Mouse (Mus musculus): ENCODE results near the gene Trpv1. TPM values are rescaled to one million over a fixed set of nuclear protein-coding genes. Genes with fewer than 3 reads are reported as not detected.

Gene Trpv1
- total RNA-seq, 2 experiments from 2014 or later, result not detected

Other genes starting within 250 kb of the Trpv1 start
- 0.58 and 1.5 TPM in 2 replicates for gene P2rx1, start 235.2 kb upstream of the Trpv1 start, total RNA-seq (2015; ENCODE audit: low replicate concordance)
- gene P2rx1, start 235.2 kb upstream of the Trpv1 start, total RNA-seq (2017; ENCODE audit: low replicate concordance), result 1.5 and 3.2 TPM in 2 replicates
- gene Camkk1, start 215.3 kb upstream of the Trpv1 start, total RNA-seq (2015; ENCODE audit: low replicate concordance), result not detected in 2 replicates
- 0.77 TPM in 1 of 2 replicates, not detected in the other for gene Camkk1, start 215.3 kb upstream of the Trpv1 start, total RNA-seq (2017; ENCODE audit: low replicate concordance)
- 3.7 and 5.0 TPM in 2 replicates for gene Ncbp3, start 186.5 kb upstream of the Trpv1 start, total RNA-seq (2015; ENCODE audit: low replicate concordance)
- 7.3 and 11.2 TPM in 2 replicates for gene Ncbp3, start 186.5 kb upstream of the Trpv1 start, total RNA-seq (2017; ENCODE audit: low replicate concordance)
- gene Itgae, start 143.7 kb upstream of the Trpv1 start, total RNA-seq (2015; ENCODE audit: low replicate concordance), result not detected in 2 replicates
- 0.14 TPM in 1 of 2 replicates, not detected in the other for gene Itgae, start 143.7 kb upstream of the Trpv1 start, total RNA-seq (2017; ENCODE audit: low replicate concordance)
- gene Haspin, start 96.0 kb upstream of the Trpv1 start, total RNA-seq (2015; ENCODE audit: low replicate concordance), result 7.9 and 12.7 TPM in 2 replicates
- 13.1 and 16.7 TPM in 2 replicates for gene Haspin, start 96.0 kb upstream of the Trpv1 start, total RNA-seq (2017; ENCODE audit: low replicate concordance)
- not detected in 2 replicates for gene P2rx5, start 73.9 kb upstream of the Trpv1 start, total RNA-seq (2015; ENCODE audit: low replicate concordance)
- not detected in 2 replicates for gene P2rx5, start 73.9 kb upstream of the Trpv1 start, total RNA-seq (2017; ENCODE audit: low replicate concordance)
- 12.5 and 25.2 TPM in 2 replicates for gene Emc6, start 57.3 kb upstream of the Trpv1 start, total RNA-seq (2015; ENCODE audit: low replicate concordance)
- 3.3 and 6.0 TPM in 2 replicates for gene Emc6, start 57.3 kb upstream of the Trpv1 start, total RNA-seq (2017; ENCODE audit: low replicate concordance)
- 3.1 and 4.4 TPM in 2 replicates for gene Tax1bp3, start 57.2 kb upstream of the Trpv1 start, total RNA-seq (2015; ENCODE audit: low replicate concordance)
- 2.5 and 4.0 TPM in 2 replicates for gene Tax1bp3, start 57.2 kb upstream of the Trpv1 start, total RNA-seq (2017; ENCODE audit: low replicate concordance)
- gene Ctns, start 35.2 kb upstream of the Trpv1 start, total RNA-seq (2015; ENCODE audit: low replicate concordance), result 2.3 and 6.0 TPM in 2 replicates
- 3.5 and 6.0 TPM in 2 replicates for gene Ctns, start 35.2 kb upstream of the Trpv1 start, total RNA-seq (2017; ENCODE audit: low replicate concordance)
- gene Shpk, start 34.8 kb upstream of the Trpv1 start, total RNA-seq (2015; ENCODE audit: low replicate concordance), result 2.1 TPM in 1 of 2 replicates, not detected in the other
- gene Shpk, start 34.8 kb upstream of the Trpv1 start, total RNA-seq (2017; ENCODE audit: low replicate concordance), result 1.5 and 2.4 TPM in 2 replicates
- gene Trpv3, start 33.1 kb downstream of the Trpv1 start, total RNA-seq (2015; ENCODE audit: low replicate concordance), result not detected in 2 replicates
- not detected in 2 replicates for gene Trpv3, start 33.1 kb downstream of the Trpv1 start, total RNA-seq (2017; ENCODE audit: low replicate concordance)
- gene Aspa, start 95.3 kb downstream of the Trpv1 start, total RNA-seq (2015; ENCODE audit: low replicate concordance), result 1.3 TPM in 1 of 2 replicates, not detected in the other
- gene Aspa, start 95.3 kb downstream of the Trpv1 start, total RNA-seq (2017; ENCODE audit: low replicate concordance), result not detected in 2 replicates
- not detected in 2 replicates for gene Gm49340, start 95.4 kb downstream of the Trpv1 start, total RNA-seq (2015; ENCODE audit: low replicate concordance)
- gene Gm49340, start 95.4 kb downstream of the Trpv1 start, total RNA-seq (2017; ENCODE audit: low replicate concordance), result not detected in 2 replicates
- gene Spata22, start 95.4 kb downstream of the Trpv1 start, total RNA-seq (2015; ENCODE audit: low replicate concordance), result not detected in 2 replicates
- gene Spata22, start 95.4 kb downstream of the Trpv1 start, total RNA-seq (2017; ENCODE audit: low replicate concordance), result not detected in 2 replicates
- not detected in 2 replicates for gene Olfr20, start 116.5 kb downstream of the Trpv1 start, total RNA-seq (2015; ENCODE audit: low replicate concordance)
- not detected in 2 replicates for gene Olfr20, start 116.5 kb downstream of the Trpv1 start, total RNA-seq (2017; ENCODE audit: low replicate concordance)
- gene Olfr376, start 137.0 kb downstream of the Trpv1 start, total RNA-seq (2015; ENCODE audit: low replicate concordance), result not detected in 2 replicates
- gene Olfr376, start 137.0 kb downstream of the Trpv1 start, total RNA-seq (2017; ENCODE audit: low replicate concordance), result not detected in 2 replicates
- not detected in 2 replicates for gene Olfr1, start 165.3 kb downstream of the Trpv1 start, total RNA-seq (2015; ENCODE audit: low replicate concordance)
- gene Olfr1, start 165.3 kb downstream of the Trpv1 start, total RNA-seq (2017; ENCODE audit: low replicate concordance), result not detected in 2 replicates
- gene Olfr378, start 194.2 kb downstream of the Trpv1 start, total RNA-seq (2015; ENCODE audit: low replicate concordance), result not detected in 2 replicates
- gene Olfr378, start 194.2 kb downstream of the Trpv1 start, total RNA-seq (2017; ENCODE audit: low replicate concordance), result not detected in 2 replicates
- not detected in 2 replicates for gene Olfr380, start 223.2 kb downstream of the Trpv1 start, total RNA-seq (2015; ENCODE audit: low replicate concordance)
- not detected in 2 replicates for gene Olfr380, start 223.2 kb downstream of the Trpv1 start, total RNA-seq (2017; ENCODE audit: low replicate concordance)